Mouse (Mus musculus): ENCODE results near the gene Nbas.
A peak's percentile ranks its signal among the peaks of the same experiment; 100 is the strongest.

Nbas gene

DNA sequence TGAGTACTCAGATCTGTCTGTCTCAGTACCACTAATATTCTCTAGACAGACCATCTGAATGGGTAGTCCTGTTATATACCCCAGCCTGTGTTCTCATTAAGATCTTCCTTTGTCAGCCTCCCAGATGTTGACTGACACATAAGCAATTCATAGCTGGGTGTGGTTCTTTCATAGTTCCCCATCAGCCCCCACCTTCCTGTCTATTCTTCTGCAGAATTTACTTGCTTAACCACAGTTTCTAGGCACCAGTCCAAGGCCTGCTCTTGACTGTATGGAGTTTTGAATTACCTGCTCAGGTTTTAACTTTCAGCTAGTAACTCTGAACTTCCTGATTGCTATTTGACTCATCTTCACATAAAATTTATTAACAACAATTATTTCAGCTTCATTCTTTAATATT, 141.3 kb downstream of the Nbas start:
- no peak for DNase-seq

DNA sequence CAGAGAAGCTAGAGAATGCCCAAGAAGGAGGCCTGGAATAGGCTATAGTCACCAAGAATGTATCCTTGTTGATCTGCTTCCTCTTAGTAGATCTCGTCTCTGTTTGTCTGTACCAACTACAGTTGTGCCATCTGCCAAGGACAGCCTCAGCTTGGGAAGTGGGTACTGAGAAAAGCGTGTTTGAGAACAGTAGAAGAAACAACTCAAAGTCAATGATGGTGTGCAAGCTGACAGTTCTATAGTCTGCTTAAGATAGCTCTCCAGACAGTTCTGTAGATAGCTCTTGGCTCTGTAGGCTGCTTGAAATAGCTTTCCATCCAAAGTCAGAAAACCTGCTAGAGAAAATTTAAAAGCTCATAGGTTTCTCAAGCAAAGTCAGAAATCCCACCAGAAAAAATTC, 149.7 kb downstream of the Nbas start:
- no peak for DNase-seq

DNA sequence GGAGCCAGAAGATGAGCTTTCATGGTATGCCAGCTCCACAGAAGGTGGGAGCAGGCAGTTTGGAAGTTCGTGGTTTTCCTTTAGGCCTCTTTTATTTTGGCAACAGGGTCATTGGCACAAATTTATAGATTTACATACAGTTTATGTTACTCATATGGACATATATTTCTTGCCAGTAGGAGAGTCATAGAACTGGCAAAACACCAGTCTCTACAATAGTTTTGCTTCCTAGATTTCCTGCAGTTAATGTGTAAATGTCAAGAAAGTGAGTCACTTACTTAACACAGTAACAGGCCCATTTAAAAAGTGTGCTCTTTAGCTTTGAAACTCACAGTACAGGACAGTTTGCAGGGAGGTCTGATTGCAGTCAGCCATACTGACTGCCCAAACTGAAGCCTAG, 161.3 kb downstream of the Nbas start:
- DNase-seq, result no peak

DNA sequence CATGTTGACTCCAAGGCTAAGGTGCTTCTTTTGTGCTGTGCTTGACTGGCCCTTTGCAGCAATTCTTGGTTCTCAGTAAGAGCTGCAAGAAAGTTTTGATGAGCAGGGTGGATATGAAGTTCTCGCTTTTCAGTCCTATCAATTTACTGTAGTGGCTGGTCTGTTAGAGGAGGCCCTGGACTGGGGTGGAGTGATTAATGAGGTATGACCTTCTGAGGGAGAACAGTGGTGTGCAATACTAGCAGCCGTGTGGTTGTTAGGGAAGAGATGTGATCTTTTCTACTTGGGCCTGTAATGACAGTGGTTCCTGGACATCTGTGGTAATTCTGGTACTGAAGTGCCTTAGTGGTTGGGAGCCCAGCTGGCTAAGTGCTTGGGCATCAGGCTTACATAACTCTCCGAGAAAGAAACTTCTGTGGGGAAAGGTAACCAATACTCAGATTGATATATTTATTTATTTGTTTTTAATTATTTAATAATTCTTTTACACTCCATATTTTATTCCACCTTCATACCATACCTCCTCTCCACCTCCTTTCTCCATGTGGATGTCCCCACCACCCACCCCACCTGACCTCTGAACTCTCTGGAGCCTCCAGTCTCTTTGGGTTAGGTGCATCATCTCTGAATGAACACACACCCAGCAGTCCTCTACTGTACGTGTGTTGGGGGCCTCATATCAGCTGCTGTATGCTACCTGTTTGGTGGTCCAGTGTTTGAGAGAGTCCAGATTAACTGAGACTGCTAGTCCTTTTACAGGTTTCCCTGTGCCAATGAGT, 175.9 kb downstream of the Nbas start:
- DNase-seq, result no peak

DNA sequence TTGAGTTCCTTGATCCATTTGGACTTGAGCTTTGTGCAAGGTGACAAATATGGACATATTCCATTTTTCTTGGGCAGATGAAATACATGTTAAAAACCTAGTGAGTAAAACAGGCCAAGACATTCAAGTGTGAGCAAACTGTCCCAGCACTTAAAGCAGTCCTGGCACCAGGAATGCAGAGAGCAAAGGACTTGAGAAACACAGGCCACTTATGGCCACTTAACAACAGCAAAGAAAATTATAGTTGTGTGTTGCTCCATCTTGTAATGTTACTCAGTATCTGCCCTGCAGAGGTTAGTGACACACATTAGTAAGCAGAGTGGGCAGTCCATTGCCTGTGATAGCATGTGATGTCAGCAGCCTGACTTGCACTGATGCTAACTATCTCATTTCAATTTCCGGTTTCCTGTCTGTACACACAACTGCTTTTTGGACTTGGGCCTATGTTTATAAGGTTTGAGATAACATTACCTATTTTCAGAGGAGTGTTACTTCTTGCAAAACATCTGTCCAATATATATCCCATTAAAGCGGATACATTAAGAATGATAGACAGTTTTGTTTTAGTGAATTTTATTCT, 176.6 kb downstream of the Nbas start:
- DNase-seq, result no peak

DNA sequence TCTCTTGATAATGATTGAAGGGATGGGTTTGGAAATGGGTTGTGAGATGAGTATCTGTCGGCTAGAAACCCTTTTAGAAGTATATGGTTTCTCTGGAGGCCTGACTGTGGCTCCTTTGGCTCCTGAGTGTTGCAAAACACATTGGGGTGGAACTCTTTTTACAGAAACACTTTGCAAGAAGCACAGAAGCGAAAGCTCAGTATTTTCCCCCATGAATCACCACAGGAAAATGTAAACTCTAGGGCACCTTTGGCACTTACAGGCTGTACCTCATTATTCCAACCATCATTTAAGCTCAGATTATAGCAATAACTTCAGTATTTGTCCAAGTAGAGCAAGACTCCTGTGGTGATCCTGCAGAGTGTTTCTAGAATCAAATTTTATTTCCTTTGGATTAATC, 180.0 kb downstream of the Nbas start:
- DNase-seq, result no peak

DNA sequence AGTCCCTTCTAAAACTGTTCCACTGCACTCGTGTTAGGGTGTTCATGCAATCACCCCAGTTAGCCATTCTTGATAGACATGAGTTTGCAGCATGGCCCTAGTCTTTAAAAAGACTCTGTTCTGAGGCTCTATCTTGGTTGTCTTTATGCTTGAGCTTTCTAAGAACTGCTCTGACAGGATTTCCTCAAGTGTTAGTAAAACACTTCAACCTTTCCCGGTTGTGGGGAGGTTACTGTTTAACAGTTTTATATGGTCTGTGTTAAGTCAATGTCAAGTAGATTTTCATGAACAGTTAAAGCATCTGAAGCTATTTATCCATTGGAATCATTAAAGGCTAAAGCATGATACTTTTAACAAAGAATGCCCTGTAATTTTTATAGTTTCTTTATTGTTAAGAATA, 183.1 kb downstream of the Nbas start:
- DNase-seq, result no peak

DNA sequence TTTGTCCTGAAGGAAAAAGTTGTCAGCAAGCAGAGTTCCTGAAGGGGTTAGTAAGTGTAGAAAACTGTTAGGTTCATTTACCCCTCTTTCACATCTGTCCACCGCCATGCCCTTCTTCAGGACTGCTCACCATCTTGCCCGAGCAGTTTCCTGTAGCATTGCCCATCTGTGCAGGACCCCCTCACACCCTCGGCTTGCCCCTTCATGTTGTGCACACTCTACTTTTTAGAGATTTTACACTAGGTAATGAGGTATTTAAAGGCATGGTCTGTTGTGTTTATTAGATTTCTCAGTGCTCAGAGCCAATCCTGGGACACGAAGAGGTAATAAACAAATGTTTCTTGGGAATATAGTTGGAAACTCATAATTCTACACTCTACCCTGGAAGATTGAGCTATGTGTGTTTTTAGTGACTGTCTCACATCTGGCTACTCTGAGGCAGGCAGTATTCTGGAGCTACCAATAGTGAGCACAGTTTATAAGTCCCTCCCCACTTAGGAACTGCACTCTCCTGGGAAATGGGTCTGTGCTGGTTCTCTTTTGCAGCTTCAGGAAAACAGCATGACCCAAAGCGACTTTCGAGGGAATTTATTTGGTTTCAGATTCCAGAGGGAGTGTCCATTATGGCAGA, 191.4 kb downstream of the Nbas start:
- no peak for DNase-seq

DNA sequence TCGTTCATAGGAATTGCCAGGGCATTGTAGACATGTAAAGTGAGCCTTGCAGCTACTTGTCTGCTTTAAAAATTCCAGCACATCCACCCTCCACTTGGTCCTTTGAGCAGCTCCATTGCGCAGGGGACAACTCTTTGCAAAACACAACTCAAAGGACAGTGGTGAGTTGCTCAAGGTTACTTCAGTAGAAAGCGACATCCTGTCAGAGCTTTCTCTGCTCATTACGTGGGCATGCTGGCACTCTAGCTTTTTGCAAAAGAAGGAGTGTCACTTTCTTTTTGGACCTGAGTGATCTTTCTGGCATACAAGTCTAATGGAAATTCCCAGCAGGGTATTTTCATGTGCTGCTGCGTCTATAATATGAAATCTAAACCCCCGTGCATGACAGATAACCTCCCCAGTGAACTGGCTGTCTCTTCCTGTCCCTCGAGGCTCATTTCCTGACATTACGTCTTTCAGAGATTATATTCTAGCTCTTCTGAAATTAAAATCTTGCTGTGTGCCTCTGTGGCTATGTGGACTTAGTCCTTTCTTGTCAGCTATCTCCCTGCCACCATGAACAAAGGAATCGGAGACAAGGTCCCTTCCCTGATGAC, 192.7 kb downstream of the Nbas start:
- DNase-seq, result no peak

DNA sequence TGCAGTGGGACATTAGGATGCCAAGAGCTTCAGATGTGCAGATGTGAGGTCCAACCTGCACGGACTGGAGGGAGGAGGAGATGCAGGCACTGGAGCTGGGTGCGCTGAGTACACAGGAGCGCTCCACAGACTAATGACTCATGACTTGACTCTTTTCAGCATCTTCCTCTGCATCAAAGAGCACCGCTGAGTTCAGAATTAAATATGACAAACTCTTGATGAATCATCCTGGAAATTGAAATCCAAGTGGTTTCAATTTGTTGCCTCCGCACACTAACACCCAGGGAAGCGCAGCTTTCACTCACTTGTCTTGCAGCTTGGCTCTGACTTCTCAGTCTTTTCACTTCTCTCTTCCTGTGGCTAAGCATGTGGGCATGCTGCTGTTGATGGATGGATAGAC, 193.5 kb downstream of the Nbas start:
- no peak for DNase-seq

DNA sequence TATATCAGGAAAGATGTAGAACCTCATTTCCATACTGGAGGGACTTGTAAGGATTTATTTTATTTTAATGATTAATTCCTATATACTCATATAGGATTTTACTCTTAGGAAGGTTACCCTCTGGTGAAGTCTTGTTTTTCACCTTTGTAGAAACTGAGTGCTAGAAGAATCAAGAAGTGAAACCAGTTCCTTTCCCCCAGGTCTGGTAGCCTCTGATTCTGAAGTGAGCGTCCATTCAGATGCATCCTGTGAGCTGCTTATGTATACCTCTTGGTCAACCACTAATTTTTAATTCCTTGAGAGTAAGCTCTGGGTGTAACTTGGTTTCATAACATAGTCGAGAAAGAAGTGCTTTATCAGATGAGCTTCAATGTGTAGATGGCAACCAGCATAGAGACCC, 196.6 kb downstream of the Nbas start:
- DNase-seq, result no peak

DNA sequence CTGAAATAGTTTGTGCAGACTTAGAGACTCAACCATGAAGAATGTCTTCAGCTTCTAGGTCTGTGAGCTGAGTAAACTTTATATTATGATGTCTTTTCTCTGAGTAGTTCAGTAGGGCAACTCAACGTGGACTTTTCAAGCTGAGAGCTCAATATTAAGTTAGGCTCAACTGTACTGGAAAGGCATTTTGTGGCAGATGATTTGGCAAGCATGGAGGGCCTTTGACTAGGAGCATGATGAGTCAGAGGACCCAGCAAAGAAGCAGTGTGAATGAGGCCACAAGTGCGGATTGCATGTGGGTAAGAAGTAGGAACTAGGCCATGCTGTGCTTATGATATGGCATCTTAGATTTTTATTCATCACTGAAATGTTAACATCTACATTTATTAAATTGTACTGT, 205.9 kb downstream of the Nbas start:
- DNase-seq, result no peak

DNA sequence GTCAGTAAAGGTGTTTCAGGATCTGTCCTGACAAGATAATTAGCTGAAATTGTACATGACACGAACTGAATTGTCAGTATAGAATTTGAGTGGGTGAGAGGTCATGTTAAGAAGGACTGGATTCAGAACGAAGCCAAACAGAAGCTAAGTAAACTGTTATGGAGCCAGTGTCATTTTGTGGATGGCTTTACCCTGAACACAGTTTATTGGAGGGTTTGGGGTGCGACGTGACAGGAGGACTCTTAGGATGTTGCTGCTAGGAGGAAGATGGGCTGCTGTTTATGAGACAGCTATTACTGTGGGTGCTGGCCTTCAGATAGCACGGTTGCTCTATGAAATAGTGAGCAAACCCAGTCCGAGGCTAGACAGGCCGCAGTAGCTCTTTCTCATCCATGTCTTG, 210.2 kb downstream of the Nbas start:
- DNase-seq, result no peak

DNA sequence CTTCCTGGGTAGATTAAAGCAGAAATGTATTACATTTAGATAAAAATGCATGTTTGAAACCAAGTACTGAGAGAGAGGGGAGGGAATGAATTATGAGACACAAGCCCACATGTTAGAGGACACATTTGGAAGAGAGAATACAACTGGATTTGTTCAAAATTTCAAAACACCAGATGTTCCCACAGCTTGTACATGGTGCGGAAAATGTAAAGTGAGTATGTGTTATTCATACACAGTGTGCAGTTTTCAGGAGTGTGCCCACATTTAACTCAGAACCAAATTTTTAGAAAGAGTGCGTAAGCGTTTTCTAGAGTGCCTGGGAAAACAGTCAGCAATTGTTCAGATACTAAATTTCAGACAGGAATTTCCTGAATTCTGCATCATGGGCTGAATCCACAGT, 217.3 kb downstream of the Nbas start:
- no peak for DNase-seq

DNA sequence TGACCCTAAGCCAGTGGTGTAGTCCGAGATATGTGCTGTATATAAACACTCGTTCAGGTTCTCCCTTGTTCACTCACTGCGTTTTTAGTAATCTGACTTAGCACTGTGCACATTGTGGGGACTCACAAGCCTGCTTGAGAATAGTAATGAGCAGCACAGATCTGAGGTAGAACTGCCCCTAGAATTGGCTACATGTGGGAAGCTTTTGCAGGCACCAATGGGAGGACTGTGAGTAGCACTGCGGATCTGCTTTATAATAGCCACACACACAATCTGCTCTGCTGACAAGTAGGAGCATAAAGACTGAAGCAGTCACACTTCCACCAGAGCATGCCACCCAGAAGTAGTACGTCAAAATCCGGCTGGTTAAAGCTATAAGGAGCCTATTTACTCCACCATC, 228.3 kb downstream of the Nbas start:
- no peak for DNase-seq

DNA sequence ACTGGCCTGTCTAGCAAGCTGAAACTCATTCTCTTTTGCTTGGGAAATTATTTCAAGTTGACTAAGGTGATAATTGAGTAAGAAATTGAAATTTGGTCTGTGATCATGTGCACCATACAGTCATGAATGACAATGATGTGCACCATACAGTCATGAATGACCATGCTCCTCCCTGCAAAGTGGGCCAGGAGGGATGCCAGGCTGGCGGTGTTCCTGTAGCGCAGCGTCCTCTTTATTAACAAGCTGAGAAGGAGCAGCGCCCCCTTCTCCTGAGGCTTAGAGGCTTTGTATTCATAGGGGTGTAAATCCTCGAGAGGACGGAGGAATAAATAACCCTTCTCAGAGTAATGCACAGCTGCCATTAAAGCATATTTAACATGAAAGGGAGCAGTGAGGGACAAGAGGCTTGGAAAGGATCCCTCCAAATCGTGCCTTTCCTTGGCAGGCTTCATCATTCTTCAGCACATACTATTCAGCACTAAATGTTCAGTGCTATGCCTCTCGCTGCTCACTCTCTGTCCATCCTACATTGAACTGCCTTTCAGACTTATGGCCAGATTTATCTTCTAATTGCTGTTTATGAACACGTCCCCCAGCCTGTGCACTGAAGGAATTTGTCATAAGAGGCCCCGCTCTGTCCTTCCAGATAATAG, 230.4 kb downstream of the Nbas start:
- no peak for DNase-seq

DNA sequence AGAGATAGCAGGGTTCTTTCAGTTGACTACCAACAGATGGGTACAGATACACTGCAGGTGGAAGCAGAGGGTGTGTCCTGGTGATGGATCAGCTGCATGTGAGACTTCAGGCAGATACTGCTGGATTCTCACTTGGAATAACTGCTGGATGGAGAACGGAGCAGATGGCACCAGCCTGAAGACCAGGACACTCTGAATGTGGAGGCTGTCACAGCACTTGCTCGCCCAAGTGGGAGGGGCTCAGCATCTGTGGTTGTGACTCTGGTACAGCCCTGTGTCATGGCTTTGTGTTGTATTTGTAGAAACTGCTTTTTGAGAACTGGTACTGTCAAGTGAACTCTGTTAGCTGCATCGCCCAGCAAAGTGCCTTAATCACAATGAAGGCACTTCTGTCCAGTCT, 231.3 kb downstream of the Nbas start:
- no peak for DNase-seq

DNA sequence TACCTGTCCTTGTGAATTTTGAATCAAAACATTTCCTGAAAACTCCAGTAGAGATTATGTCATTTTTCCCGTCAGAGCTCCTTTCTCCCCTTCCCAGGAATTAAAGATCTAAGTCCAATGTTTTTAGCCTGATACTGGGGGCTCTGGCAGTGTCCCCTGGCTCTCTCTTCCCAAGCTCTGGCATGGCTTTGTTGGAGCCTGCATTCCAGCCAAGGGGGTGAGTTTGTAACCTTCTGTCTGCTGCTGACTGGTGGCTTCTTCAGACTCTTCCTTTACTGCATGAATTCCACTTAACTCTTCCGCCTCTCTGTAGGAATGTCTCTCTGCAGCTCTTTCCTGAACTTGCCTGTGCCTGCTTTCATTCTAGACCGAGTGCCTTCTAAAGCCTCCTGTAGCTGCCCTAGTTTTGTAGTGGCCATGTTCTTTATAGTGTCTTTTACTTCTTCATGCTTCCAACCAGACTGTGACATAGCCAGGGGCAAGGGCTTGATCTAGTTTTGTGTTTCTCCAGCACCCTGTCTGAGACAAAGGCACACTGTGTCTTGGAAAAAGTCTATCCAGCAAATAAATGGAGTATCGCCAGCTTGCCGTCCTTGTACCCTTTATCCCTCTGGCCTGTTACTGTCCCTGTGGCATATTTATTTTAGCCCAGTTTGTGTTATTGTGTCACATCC, 236.0 kb downstream of the Nbas start:
- DNase-seq, result no peak

DNA sequence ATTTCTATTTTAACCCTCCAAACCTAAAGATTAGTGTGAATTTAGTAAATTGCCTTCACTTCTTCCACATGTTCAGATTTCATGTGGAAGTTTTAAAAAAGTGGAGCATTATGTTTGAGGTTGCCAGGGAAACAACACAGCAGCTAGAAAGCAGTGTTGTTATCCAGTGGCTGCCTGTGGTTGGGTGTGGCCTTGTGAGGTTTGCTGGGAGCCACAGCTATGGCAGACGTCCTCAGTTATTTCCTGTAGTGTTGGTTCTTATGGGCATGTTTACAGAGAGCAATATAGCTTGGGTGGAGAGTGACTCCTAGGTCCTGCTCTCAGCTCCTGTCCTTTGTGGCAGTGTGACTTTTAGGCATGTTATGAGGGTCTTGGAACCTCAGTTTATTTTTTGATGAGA, 249.1 kb downstream of the Nbas start:
- peak; percentile 36 for DNase-seq

DNA sequence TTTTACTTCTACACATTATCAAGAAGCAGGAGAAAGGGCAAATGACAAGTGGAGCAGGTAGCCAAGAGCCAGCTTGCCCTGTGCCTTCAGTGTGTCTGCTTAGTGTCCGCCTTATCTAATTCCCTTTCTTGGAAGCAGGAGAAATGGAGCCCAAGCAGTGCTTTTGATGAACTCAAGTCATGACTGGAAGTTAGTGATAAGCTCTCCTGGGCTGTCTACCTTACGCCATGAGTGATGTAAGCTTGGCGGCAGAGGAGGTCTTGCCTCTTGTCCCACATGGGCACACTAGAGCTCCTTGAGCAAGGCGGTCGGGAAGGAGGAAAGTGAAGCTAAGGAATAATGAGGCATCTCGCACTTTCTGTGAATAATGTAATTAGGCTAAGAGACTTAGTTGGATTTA, 250.5 kb downstream of the Nbas start:
- DNase-seq, result peak; percentile 50

DNA sequence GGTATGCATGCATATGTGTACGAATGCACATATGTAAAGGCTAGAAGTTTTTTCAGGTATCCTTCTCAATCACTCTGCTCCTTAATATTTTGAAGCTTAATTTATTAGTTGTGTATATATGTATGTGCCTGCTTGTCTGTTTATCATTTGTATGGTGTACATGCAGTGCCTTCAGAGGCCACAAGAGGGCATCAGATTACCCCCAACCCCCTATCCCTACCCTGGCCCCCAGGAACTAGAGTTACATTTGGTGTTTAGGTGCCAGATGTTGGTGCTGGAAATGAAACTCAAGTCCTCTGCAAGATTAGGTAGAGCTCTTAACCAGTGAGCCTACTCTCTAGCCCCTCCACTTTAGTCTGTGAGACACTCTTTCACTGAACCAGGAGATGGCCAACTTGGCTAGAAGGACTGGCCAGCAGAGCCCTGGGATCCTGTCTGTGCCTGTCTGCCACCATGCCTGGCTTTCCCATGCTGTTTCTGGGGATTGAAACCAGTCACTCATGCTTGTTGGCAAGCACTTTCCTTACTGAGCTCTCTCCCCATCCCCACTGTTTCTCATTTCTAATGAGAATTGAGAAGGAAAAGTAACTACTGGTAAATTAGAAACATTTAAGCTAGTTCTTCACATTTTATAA, 263.9 kb downstream of the Nbas start:
- peak; percentile 12 for DNase-seq

DNA sequence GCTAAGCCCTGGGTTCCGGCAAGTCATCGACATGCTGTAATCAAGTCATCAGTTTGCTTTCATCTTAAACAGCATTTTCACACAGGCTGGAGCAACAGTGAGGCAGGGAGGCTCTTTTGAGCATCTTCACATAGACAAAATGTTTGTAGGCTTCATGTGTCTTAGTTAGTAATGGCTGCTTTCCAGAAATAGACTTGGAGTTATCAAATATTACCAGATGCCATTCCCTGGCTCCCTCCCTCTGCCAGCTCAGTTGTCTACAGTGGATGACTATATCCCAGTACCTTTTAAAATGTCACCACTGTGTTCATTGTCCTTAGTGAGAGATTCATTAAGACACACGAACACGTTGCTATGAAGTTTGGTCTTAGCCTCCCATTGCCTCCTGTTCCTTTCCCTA, 270.2 kb downstream of the Nbas start:
- DNase-seq, result no peak

DNA sequence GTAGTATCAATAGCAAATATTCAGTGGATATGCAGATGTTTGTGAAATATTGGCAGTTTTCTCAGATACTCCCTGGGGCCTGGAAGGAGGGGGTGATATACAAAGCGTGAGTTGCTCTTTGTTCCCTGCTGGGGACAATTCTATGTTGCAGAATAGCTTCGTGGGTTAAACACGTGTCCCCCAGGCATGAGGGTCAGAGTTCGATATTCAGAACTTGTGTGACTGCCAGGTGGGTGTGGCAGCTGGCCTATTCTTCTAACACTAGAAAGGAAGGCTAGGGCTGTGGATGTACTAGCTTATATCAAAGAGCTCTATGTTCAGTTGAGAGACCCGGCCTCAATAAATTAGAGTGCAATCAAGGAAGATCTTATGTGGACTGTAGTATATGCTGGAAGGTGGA, 274.9 kb downstream of the Nbas start:
- no peak for DNase-seq

All from liver (tissue).